Mouse (Mus musculus) monocyte, adult 5-6 weeks (primary cell): Measurements from ENCODE around the gene Caln1. TPM values are rescaled to one million over a fixed set of nuclear protein-coding genes. Genes with fewer than 3 reads are reported as not detected.
"Not testable (repeated sequence)": the region's sequence is repeated elsewhere in the genome, so short reads cannot be mapped to it uniquely, and the experiment has no call there.

Experiments
- ATAC-seq: fragments of 153-309, 156-312 bp; replicated peaks from 2 replicates; pipeline ENCODE4 v1.8.0; 2017; ENCODE audit warnings: mild to moderate bottlenecking; ENCODE audit not compliant: low TSS enrichment, insufficient number of reproducible peaks, severe bottlenecking, poor library complexity, low FRiP score
- total RNA-seq: library from RNA; stranded (forward); fragments of 200-1000, 200-491, 200-594 nt; gene quantifications from 3 replicates; pipeline ENCODE4 v1.2.3, GENCODE M21; 2017

The Caln1 gene
- total RNA-seq, 1 experiment from 2014 or later, result not detected

DNA sequence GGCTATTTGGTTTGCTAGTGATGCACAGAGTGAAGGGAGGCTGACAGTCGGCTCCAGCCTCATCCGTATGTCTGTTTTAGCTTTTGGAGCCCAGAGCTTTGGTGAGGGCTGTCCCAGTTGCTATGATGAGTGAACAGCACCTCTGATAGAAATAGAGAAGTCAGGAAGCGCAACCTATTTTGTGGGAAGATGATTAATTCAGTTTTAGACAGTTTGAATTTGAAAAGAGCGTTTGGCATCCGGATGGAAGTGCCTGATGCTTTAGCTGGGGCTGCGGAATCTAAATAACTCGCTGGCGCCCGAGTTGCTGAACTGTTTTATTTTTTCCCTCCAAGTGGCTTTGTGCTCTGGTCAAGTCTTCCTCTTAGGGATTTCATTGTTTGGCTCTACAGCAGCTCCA, 133.3 kb downstream of the Caln1 start:
- ATAC-seq, result no peak

DNA sequence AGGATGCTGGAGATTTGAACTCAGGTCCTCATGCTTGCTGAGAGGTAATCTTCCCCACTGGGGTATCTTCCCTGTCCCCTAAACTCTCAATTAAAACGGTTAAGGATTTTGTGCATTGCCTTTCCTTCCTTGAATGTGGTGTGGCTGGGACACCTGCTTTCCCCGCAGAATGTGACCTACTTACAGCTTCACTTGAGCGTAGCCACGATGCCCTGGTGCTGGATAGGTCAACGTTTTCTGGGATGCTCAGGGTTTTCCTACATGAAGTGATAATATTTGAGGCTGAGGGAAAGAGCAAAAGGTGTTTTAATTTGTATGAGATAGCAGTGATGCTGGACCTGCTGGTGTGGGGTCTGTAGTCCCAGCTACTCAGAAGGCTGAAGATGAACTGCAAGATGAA, 135.6 kb downstream of the Caln1 start:
- no peak for ATAC-seq

- no peak for ATAC-seq
These were observed 141.3 kb downstream of the Caln1 start for GRCm38 (mm10) chr5:130510516-130510915.

DNA sequence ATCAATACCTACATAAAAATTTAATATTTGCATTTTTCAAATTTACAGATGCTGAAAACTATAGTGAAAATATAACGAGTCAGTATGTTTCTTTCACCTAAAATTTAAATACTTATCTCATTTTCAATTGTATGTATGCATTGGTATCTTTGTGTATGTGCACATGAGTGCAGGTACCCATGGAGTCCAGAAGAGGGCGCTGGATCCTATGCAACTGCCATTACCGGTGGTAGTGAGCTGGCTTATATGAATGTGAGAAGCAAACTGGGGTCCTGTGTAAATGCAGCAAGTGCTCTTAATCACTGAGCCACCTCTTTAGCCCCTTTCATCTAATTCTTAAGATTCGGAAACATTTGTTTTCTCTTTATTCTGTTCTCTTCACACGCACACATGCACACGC, 146.1 kb downstream of the Caln1 start:
- ATAC-seq, result no peak

GRCm38 (mm10) chr5:130520527-130520926, 151.3 kb downstream of the Caln1 start:
- ATAC-seq, result no peak

DNA sequence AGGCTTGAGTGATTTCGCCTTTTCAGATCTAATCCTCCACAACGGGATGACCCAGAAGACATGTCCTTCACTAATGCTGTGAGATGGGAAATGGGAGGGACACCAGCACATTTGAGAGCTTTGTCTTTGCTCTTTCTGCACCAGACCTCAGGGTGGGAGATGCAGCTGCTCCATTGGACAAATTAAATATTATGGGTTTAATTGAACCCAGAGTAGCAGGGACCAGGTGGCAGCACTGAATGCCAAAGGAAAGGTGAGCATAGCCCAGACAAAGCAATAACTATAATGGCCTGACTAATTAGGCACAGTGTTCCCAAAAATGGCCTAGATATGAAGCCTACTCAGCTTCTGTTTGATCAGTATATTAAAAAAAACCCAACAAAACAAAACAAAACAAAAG, 158.2 kb downstream of the Caln1 start:
- ATAC-seq, result no peak

GRCm38 (mm10) chr5:130547496-130547895, 178.2 kb downstream of the Caln1 start:
- no peak for ATAC-seq

GRCm38 (mm10) chr5:130553916-130554315, 184.7 kb downstream of the Caln1 start:
- ATAC-seq, result no peak

DNA sequence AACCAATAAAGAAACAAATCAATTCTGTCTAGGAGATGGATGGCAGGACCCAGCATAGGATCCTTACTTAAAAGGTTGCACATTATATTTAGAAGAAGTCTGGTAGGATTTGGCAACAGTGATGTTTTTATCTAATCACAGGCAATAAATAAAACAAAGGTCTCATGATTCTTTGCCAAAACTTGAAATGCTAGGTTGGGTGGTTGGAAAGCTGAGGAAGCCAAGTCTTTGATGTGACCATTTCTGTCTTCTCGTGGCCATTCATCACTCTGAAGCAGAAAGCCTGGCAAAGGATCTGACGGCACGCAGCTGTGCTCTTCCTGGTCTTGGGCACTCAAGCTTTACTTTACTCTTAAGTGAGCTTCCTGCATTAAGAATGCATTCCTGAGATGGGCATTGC, 193.9 kb downstream of the Caln1 start:
- ATAC-seq, result no peak

DNA sequence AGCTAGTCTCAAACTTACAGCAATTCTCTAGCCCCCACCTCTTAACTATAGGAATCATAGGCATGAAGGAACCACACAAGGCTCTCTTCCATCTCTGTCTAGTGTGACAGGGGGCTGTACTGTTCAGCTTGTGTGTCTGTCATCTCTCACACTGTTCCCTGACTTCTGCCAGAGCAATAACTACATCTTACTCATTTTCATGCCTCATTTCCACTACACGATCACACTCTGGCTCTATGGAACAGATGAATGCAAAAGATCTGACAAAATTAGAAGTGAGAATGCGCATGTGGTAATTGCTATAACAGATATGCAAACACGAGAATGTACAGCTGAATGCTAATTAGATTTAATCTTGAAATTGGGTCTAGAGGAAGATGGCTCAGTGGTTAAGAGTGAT, 196.7 kb downstream of the Caln1 start:
- ATAC-seq, result no peak

- ATAC-seq, result no peak
These were observed 208.3 kb downstream of the Caln1 start for GRCm38 (mm10) chr5:130577581-130577980.

DNA sequence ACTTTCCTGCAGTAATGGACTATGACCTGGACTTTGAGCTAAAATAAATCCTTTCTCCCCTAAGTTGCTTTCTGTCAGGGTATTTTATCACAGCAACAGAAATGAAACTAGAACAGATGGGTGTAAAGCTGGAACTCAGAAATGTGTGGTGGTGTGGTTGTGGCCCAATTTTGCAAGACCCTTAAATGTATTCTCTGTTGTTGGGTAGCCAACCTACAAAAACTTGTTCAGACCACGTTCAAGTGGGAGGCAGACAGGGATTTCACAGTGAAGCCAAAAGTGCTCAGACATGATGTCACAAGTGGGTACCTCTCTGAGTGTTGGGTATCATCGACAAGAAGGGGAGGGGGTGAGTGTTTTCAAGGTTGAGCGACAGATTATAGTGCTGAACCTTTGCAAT, 214.8 kb downstream of the Caln1 start:
- no peak for ATAC-seq

- no peak for ATAC-seq
These were observed 217.0 kb downstream of the Caln1 start for GRCm38 (mm10) chr5:130586257-130586656.

DNA sequence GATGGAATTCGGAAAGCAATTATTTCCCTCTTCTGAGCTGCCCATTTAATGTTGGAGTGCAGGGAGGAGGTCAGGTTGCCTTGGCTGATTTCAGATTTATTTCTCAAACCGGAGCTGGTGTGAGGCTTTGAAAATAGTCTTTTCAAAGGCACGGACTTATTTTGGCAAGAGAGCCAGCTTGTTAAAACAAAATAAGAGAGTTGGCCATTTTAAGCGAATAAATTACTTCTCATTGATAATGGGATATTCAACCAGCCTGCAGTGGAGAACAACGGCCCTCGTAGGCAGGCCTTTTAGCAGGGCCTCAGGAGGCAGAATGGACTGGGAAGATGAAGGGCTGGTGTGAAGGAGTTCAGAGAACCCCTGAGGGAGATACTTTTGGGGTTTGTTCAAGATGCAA, 227.3 kb downstream of the Caln1 start:
- no peak for ATAC-seq

DNA sequence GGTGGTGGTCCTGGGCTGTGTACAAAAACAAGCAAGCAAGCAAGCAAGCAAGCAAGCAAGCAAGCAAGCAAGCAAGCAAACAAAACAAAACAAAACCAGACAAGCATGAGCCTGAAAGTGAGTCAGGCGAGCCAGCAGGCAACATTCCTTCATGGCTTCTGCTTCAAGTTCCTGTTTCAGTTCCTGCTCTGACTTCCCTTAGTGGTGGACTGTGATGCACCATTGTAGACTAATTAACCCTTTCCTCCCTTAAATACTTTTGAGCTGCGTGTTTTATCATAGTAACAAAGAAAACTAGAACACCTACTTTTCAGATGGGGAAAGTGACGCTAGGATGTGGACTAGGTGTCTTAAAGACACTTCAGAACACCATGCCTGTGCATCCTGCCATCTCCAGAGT, 244.4 kb downstream of the Caln1 start:
- ATAC-seq, result no peak

- no peak for ATAC-seq
These were observed 245.0 kb downstream of the Caln1 start for GRCm38 (mm10) chr5:130614209-130614608.

- ATAC-seq, result no peak
These were observed 250.8 kb downstream of the Caln1 start for GRCm38 (mm10) chr5:130620060-130620459.

GRCm38 (mm10) chr5:130623206-130623605, 254.0 kb downstream of the Caln1 start:
- ATAC-seq, result no peak

DNA sequence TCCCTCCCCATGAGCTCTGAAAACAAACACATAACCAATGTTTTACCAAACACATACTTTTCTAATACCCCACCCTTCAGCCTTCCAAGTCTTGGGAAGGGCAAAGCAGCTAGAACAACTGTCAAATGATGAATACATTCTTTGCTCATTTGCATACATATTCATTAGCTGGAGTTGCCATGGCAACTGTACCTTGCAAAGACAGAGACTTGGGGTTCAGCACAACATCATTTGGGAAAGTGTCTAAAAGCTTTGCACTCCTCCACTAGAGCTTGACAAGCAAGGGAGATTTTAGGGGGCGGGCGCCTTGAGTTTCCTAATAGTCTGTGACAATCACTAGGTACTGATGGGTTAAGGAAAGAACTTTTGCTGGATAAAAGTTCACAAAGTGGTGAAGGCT, 258.5 kb downstream of the Caln1 start:
- ATAC-seq, result no peak

- ATAC-seq, result no peak
These were observed 266.1 kb downstream of the Caln1 start for GRCm38 (mm10) chr5:130635397-130635796.

- no peak for ATAC-seq
These were observed 272.6 kb downstream of the Caln1 start for GRCm38 (mm10) chr5:130641881-130642280.

DNA sequence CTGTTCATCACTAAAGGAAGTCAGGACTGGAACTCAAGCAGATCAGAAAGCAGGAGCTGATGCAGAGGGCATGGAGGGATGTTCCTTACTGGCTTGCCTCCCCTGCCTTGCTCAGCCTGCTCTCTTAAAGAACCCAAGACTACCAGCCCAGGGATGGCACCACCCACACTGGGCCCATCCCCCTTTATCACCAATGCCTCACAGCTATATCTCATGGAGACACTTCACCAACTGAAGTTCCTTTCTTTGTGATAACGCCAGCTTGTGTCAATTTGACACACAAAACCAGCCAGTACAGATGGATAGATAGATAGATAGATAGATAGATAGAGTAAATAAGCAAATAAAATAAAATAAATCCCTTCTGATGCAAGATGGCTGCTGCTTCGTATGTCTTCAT, 276.9 kb downstream of the Caln1 start:
- ATAC-seq, result not testable (repeated sequence)
